Mouse (Mus musculus) thymus, adult 2 months (tissue): Measurements from ENCODE around the gene Inpp1. TPM values are rescaled to one million over a fixed set of nuclear protein-coding genes. Genes with fewer than 3 reads are reported as not detected.
"Not testable (repeated sequence)": the region's sequence is repeated elsewhere in the genome, so short reads cannot be mapped to it uniquely, and the experiment has no call there.

Source experiments
- DNase-seq: peaks from one replicate; pipeline ENCODE4 v3.0.0; 2021
- H3K27ac ChIP-seq: fragments of 200-500 bp; 2 replicates; pipeline ENCODE4 v1.5.1; 2012; ENCODE audit warnings: low read length, control low read depth; ENCODE audit not compliant: control insufficient read depth, insufficient read depth
- H3K27me3 ChIP-seq: fragments of 200-500 bp; 2 replicates; pipeline ENCODE4 v1.6.1; 2012; ENCODE audit warnings: mild to moderate bottlenecking, low read length, moderate library complexity, mixed read lengths; ENCODE audit not compliant: control insufficient read depth, insufficient read depth
- H3K36me3 ChIP-seq: fragments of 200-500 bp; 2 replicates; pipeline ENCODE4 v1.6.1; 2012; ENCODE audit warnings: mild to moderate bottlenecking, low read length, moderate library complexity; ENCODE audit not compliant: control insufficient read depth, insufficient read depth
- H3K4me1 ChIP-seq: fragments of 200-500 bp; replicated peaks from 2 replicates; pipeline ENCODE4 v1.6.1; 2012; ENCODE audit warnings: low read length; ENCODE audit not compliant: control insufficient read depth, insufficient read depth
- H3K4me3 ChIP-seq: fragments of 200-500 bp; 2 replicates; pipeline ENCODE4 v1.5.1; 2012; ENCODE audit warnings: mild to moderate bottlenecking, low read length, control low read depth, moderate library complexity; ENCODE audit not compliant: control insufficient read depth, insufficient read depth
- CTCF ChIP-seq: fragments of 200-500 bp; IDR thresholded peaks from 2 replicates; pipeline ENCODE4 v1.5.1; 2012; ENCODE audit warnings: mild to moderate bottlenecking, control low read depth, low read length, moderate library complexity, borderline replicate concordance; ENCODE audit not compliant: control insufficient read depth, poor library complexity, insufficient read depth; ENCODE audit errors: extremely low read depth
- POLR2A ChIP-seq: fragments of 200-500 bp; IDR thresholded peaks from 2 replicates; pipeline ENCODE4 v1.6.1; 2012; ENCODE audit warnings: mild to moderate bottlenecking, low read length, control low read depth, moderate library complexity; ENCODE audit not compliant: control insufficient read depth, poor library complexity, insufficient read depth; ENCODE audit errors: extremely low read depth
- WGBS: fragments of 180-500 bp; shearing (Covaris S2); methylation state at CpG from one replicate; pipeline ENCODE4 v1.1.7; 2018; 5-methylcytosine and 5-hydroxymethylcytosine counted together
- polyA plus RNA-seq: library from polyadenylated mRNA; depleted of rRNA; stranded (reverse); fragments of >200 nt; gene quantifications from 2 replicates; pipeline ENCODE4 v1.2.3, GENCODE M21; 2012; rRNA removed

Gene Inpp1
- 29.4 and 33.8 TPM in 2 replicates for polyA plus RNA-seq

- DNase-seq: peak; percentile 76
- Histone ChIP-seq H3K27ac (no peak within 1 kb of the TSS), H3K27me3 (no peaks in the 10 kb centered on the region), H3K4me1 (peaks cover 7% of the 10 kb centered on the region), H3K4me3 (peak within 1 kb of the TSS; percentile 84), H3K36me3 (no peaks in the 10 kb centered on the region)
- TF ChIP-seq POLR2A: no peak
- peak; percentile 30; the same call in 1 of the 2 replicates for TF ChIP-seq CTCF
- 1% methylated on average over 59 of the region's 59 CpGs for WGBS
Observed at GRCm38 (mm10) chr1:52816910-52817812, at the start of gene Inpp1. Inpp1 (minus strand) TSS chr1:52817688.

- Histone ChIP-seq H3K4me3 (no peak overlapping the region), H3K36me3 (no peaks in the 10 kb centered on the region), H3K4me1 (no peaks in the 10 kb centered on the region), H3K27ac (no peak overlapping the region), H3K27me3 (no peaks in the 10 kb centered on the region)
- no peak for TF ChIP-seq POLR2A
- TF ChIP-seq CTCF: no peak
- WGBS: 96% methylated on average over 3 of the region's 3 CpGs
- DNase-seq: no peak
Observed at GRCm38 (mm10) chr1:52866007-52866406, 48.5 kb upstream of the Inpp1 start.

DNA sequence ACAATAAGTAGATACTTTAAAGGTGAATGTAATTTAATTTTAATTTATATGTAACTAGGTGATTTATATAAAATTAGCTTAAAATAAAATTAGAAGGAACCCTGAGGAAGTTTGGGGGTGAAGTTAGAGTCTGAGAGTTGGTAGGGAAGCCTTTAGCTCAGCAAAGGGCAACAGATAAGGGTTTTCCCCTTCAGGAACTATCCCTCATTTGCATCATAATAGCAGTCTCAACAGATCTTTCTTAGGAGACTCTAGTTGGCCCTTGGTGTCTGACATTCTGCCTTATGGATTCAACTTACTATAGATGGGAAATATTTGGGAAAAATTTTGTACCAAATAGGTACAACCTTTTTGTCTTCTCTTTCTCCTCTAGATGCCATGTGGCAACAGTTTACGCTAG lies 46.7 kb upstream of the Inpp1 start:
- Histone ChIP-seq H3K27ac (no peak overlapping the region), H3K4me3 (no peak overlapping the region), H3K36me3 (no peaks in the 10 kb centered on the region), H3K27me3 (no peaks in the 10 kb centered on the region), H3K4me1 (no peaks in the 10 kb centered on the region)
- no peak for DNase-seq
- no peak for TF ChIP-seq CTCF
- TF ChIP-seq POLR2A: no peak
- WGBS: 93% methylated on average over 1 of the region's 1 CpGs

DNA sequence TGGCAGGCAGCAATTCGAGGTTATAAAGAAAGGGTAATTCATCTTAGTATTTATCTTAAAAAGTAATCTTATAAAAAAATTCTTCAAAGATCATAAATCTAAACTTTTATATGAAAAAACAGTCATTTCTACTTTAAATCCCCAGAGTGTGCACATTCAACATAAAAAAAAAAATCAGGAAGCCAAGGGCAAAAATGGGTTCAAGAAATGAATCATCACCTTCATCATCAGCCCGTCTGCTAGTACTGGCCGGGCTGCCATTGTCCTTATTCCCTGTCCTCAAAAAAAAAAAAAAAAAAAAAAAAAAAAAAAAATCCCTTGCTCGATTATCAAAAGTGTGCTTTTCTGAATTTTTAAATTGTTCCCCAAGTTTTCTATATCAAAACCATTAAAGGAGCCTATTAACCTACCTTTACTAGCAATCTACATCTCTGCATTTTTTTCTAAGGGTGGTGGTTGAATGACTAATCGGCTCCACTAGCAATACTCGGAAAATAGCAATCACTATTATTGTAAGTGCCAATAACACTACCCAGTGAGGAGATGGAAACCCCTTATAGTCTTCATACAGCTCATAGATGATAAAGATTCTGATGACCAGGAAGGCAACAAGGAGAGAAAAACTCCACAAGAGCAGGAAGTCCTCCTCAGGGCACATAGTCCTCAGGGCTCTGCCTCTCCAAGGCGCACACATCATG lies 38.6 kb upstream of the Inpp1 start:
- H3K4me1 ChIP-seq: no peaks in the 10 kb centered on the region
- no peak overlapping the region for H3K4me3 ChIP-seq
- TF ChIP-seq POLR2A (no peak), CTCF (no peak)
- DNase-seq: no peak
- no peak overlapping the region for H3K27ac ChIP-seq
- 93% methylated on average over 7 of the region's 7 CpGs for WGBS
- no peaks in the 10 kb centered on the region for H3K36me3 ChIP-seq
- H3K27me3 ChIP-seq: no peaks in the 10 kb centered on the region

- not testable (repeated sequence) for H3K27ac ChIP-seq, H3K36me3 ChIP-seq, H3K27me3 ChIP-seq, H3K4me3 ChIP-seq, H3K4me1 ChIP-seq
- peak; percentile 65 for DNase-seq
- 84% methylated on average over 1 of the region's 1 CpGs for WGBS
Observed at GRCm38 (mm10) chr1:52854029-52854428, 36.5 kb upstream of the Inpp1 start.

- Histone ChIP-seq H3K36me3 (no peaks in the 10 kb centered on the region), H3K4me3 (no peak overlapping the region), H3K4me1 (peaks cover 3% of the 10 kb centered on the region), H3K27me3 (no peaks in the 10 kb centered on the region), H3K27ac (no peak overlapping the region)
- TF ChIP-seq POLR2A (no peak), CTCF (no peak)
- DNase-seq: no peak
- WGBS: 94% methylated on average over 4 of the region's 4 CpGs
Observed at GRCm38 (mm10) chr1:52849422-52849821, 31.9 kb upstream of the Inpp1 start.
